Mouse (Mus musculus) ES-E14 (cell line): ENCODE data around the gene Kcnd3.

Experiments
- CHD2 ChIP-seq: IDR thresholded peaks from 2 replicates; pipeline ENCODE4 v1.6.1; 2014; ENCODE audit warnings: mild to moderate bottlenecking, low read depth, low read length, inconsistent platforms
- HCFC1 ChIP-seq: IDR thresholded peaks from 2 replicates; pipeline ENCODE4 v1.6.1; 2012; ENCODE audit warnings: low read length, inconsistent platforms, borderline replicate concordance; ENCODE audit not compliant: insufficient read depth
- MAFK ChIP-seq: IDR thresholded peaks from 2 replicates; pipeline ENCODE4 v1.6.1; 2014; ENCODE audit warnings: mild to moderate bottlenecking, low read depth, low read length, inconsistent platforms; ENCODE audit not compliant: insufficient read depth
- ZC3H11A ChIP-seq: IDR thresholded peaks from 2 replicates; pipeline ENCODE4 v1.6.1; 2012; ENCODE audit warnings: low read depth, mild to moderate bottlenecking, inconsistent platforms, low read length, borderline replicate concordance
- ZNF384 ChIP-seq: IDR thresholded peaks from 2 replicates; pipeline ENCODE4 v1.6.1; 2012; ENCODE audit warnings: low read depth, low read length, inconsistent platforms

DNA sequence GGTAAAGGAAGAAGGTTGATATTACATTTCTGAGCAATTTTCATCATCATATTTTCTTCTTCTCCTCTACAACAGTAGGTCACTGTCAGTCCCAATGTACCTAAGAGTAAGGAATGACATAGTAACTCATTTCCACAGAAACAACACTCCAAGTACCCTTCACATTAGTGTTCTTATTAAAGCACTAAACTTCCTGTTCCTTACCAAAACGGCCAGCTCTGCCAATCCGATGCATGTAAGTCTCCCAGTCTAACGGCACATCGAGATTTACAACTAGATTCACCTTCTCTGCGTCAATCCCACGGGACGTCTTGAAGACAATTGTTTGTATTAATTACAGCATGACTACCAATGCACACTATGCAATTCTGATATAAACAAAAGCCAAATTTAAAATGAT lies 228.2 kb downstream of the Kcnd3 start:
- TF ChIP-seq CHD2 (no peak), HCFC1 (no peak), ZNF384 (no peak), MAFK (no peak), ZC3H11A (no peak)
